Mouse (Mus musculus) MEL (cell line): Measurements from ENCODE around the gene Il25. TPM values are rescaled to one million over a fixed set of nuclear protein-coding genes. Genes with fewer than 3 reads are reported as not detected.

Source experiments
- DNase-seq: peaks from one replicate; pipeline ENCODE4 v3.0.0; 2011; ENCODE audit warnings: low read depth, low spot score
- H3K27ac ChIP-seq: 2 replicates; pipeline ENCODE4 v1.5.1; 2012; ENCODE audit warnings: low read depth, mild to moderate bottlenecking, control low read depth, low read length, moderate library complexity; ENCODE audit not compliant: control insufficient read depth
- H3K27me3 ChIP-seq, 2 experiments: fragments of 150-350 bp in 1 of 2; sonication (generic) in 1 of 2; 2 replicates each; pipeline ENCODE4 v1.6.1; 2012; ENCODE audit warnings: low read length in 2 of 2, mild to moderate bottlenecking in 2 of 2, improper control_type of control experiment in 1 of 2, moderate library complexity in 1 of 2; ENCODE audit not compliant: insufficient read depth in 2 of 2, control insufficient read depth in 1 of 2
- H3K36me3 ChIP-seq, 2 experiments: 2 replicates each; pipeline ENCODE4 v1.6.1; 2012 to 2014; ENCODE audit warnings: low read length in 2 of 2, improper control_type of control experiment in 1 of 2, inconsistent platforms in 1 of 2, mild to moderate bottlenecking in 1 of 2; ENCODE audit not compliant: insufficient read depth in 2 of 2, control insufficient read depth in 1 of 2
- H3K4me1 ChIP-seq, 2 experiments: fragments of 150-350 bp in 1 of 2; sonication (generic) in 1 of 2; 2 replicates each; pipeline ENCODE4 v1.6.1; 2012; ENCODE audit warnings: low read length in 2 of 2, improper control_type of control experiment in 1 of 2, mild to moderate bottlenecking in 1 of 2; ENCODE audit not compliant: insufficient read depth in 2 of 2, control insufficient read depth in 1 of 2
- H3K4me3 ChIP-seq, 2 experiments: fragments of 150-350 bp in 1 of 2; sonication (generic) in 1 of 2; 2 replicates each; pipeline ENCODE4 v1.5.1; 2012; ENCODE audit warnings: low read depth in 2 of 2, low read length in 2 of 2, mild to moderate bottlenecking in 2 of 2, moderate library complexity in 2 of 2, control low read depth in 1 of 2, improper control_type of control experiment in 1 of 2; ENCODE audit not compliant: control insufficient read depth in 1 of 2, insufficient read depth in 1 of 2
- H3K79me2 ChIP-seq: 2 replicates; pipeline ENCODE4 v1.6.1; 2012; ENCODE audit warnings: mild to moderate bottlenecking, low read length, moderate library complexity; ENCODE audit not compliant: control insufficient read depth, poor library complexity, insufficient read depth
- H3K9ac ChIP-seq: 2 replicates; pipeline ENCODE4 v1.6.1; 2012; ENCODE audit warnings: low read depth, mild to moderate bottlenecking, control low read depth, low read length, moderate library complexity; ENCODE audit not compliant: control insufficient read depth, poor library complexity, severe bottlenecking
- H3K9me3 ChIP-seq: fragments of 150-350 bp; sonication (generic); replicated peaks from 2 replicates; pipeline ENCODE4 v1.6.1; 2012; ENCODE audit warnings: mild to moderate bottlenecking, low read length, improper control_type of control experiment, moderate library complexity; ENCODE audit not compliant: insufficient read depth
- BHLHE40 ChIP-seq: IDR thresholded peaks from 2 replicates; pipeline ENCODE4 v1.6.1; 2012; ENCODE audit warnings: low read depth, mild to moderate bottlenecking, inconsistent platforms, low read length, improper control_type of control experiment, borderline replicate concordance
- CHD2 ChIP-seq: IDR thresholded peaks from 2 replicates; pipeline ENCODE4 v1.6.1; 2011; ENCODE audit warnings: low read length, improper control_type of control experiment
- CTCF ChIP-seq, 3 experiments: IDR thresholded peaks in 2 of 3; conservative IDR thresholded peaks in 1 of 3; 2 replicates each; pipeline ENCODE4 v1.5.1; 2011 to 2012; ENCODE audit warnings: low read length in 3 of 3, low read depth in 2 of 3, mild to moderate bottlenecking in 2 of 3, improper control_type of control experiment in 1 of 3, inconsistent platforms in 1 of 3, mixed read lengths in 1 of 3, moderate library complexity in 1 of 3; ENCODE audit not compliant: control insufficient read depth in 1 of 3, insufficient read depth in 1 of 3, poor library complexity in 1 of 3, severe bottlenecking in 1 of 3
- E2F4 ChIP-seq: IDR thresholded peaks from 2 replicates; pipeline ENCODE4 v1.6.1; 2011; ENCODE audit warnings: low read depth, low read length, improper control_type of control experiment, borderline replicate concordance
- ELF1 ChIP-seq: IDR thresholded peaks from 2 replicates; pipeline ENCODE4 v1.6.1; 2014; ENCODE audit warnings: low read depth, mild to moderate bottlenecking, inconsistent platforms, low read length, improper control_type of control experiment, moderate library complexity
- GABPA ChIP-seq: IDR thresholded peaks from 2 replicates; pipeline ENCODE4 v1.6.1; 2012; ENCODE audit warnings: low read depth, mild to moderate bottlenecking, inconsistent platforms, low read length, improper control_type of control experiment, moderate library complexity
- HCFC1 ChIP-seq: IDR thresholded peaks from 2 replicates; pipeline ENCODE4 v1.6.1; 2012; ENCODE audit warnings: low read depth, mild to moderate bottlenecking, inconsistent platforms, low read length, improper control_type of control experiment, moderate library complexity
- MAFK ChIP-seq: IDR thresholded peaks from 2 replicates; pipeline ENCODE4 v1.6.1; 2011; ENCODE audit warnings: low read depth, mild to moderate bottlenecking, low read length, improper control_type of control experiment, borderline replicate concordance
- MAX ChIP-seq: IDR thresholded peaks from 2 replicates; pipeline ENCODE4 v1.6.1; 2011; ENCODE audit warnings: low read length, improper control_type of control experiment
- MEF2A ChIP-seq: IDR thresholded peaks from 2 replicates; pipeline ENCODE4 v1.6.1; 2014; ENCODE audit warnings: low read depth, mild to moderate bottlenecking, inconsistent platforms, low read length, improper control_type of control experiment; ENCODE audit not compliant: poor library complexity, insufficient replicate concordance, severe bottlenecking; ENCODE audit errors: extremely low read depth
- MYC ChIP-seq: IDR thresholded peaks from 2 replicates; pipeline ENCODE4 v1.6.1; 2011; ENCODE audit warnings: low read depth, mild to moderate bottlenecking, low read length, improper control_type of control experiment, moderate library complexity
- NRF1 ChIP-seq: IDR thresholded peaks from 2 replicates; pipeline ENCODE4 v1.6.1; 2014; ENCODE audit warnings: low read depth, mild to moderate bottlenecking, inconsistent platforms, low read length, improper control_type of control experiment, moderate library complexity; ENCODE audit not compliant: poor library complexity, insufficient read depth, severe bottlenecking
- POLR2A ChIP-seq, 2 experiments: IDR thresholded peaks; 2 replicates each; pipeline ENCODE4 v1.6.1; 2011 to 2012; ENCODE audit warnings: low read length in 2 of 2, mild to moderate bottlenecking in 2 of 2, control low read depth in 1 of 2, improper control_type of control experiment in 1 of 2, low read depth in 1 of 2, moderate library complexity in 1 of 2; ENCODE audit not compliant: control insufficient read depth in 1 of 2, insufficient read depth in 1 of 2, poor library complexity in 1 of 2
- POLR2AphosphoS2 ChIP-seq: IDR thresholded peaks from 2 replicates; pipeline ENCODE4 v1.6.1; 2011; ENCODE audit warnings: low read length, improper control_type of control experiment
- RAD21 ChIP-seq: IDR thresholded peaks from 2 replicates; pipeline ENCODE4 v1.6.1; 2011; ENCODE audit warnings: mild to moderate bottlenecking, low read depth, low read length, improper control_type of control experiment
- RCOR1 ChIP-seq: IDR thresholded peaks from 2 replicates; pipeline ENCODE4 v1.6.1; 2012; ENCODE audit warnings: low read depth, mild to moderate bottlenecking, inconsistent platforms, low read length, improper control_type of control experiment
- SIN3A ChIP-seq: IDR thresholded peaks from 2 replicates; pipeline ENCODE4 v1.6.1; 2012; ENCODE audit warnings: low read length, improper control_type of control experiment, inconsistent platforms
- SMC3 ChIP-seq: IDR thresholded peaks from 2 replicates; pipeline ENCODE4 v1.6.1; 2011; ENCODE audit warnings: low read depth, low read length, improper control_type of control experiment
- TAL1 ChIP-seq: IDR thresholded peaks from 2 replicates; pipeline ENCODE4 v1.6.1; 2012; ENCODE audit warnings: mild to moderate bottlenecking, inconsistent platforms, low read length, moderate library complexity, mixed read lengths
- TBP ChIP-seq: IDR thresholded peaks from 2 replicates; pipeline ENCODE4 v1.8.0; 2011; ENCODE audit warnings: low read depth, low read length, improper control_type of control experiment
- UBTF ChIP-seq: IDR thresholded peaks from 2 replicates; pipeline ENCODE4 v1.6.1; 2012; ENCODE audit warnings: low read depth, mild to moderate bottlenecking, inconsistent platforms, low read length, improper control_type of control experiment, moderate library complexity, borderline replicate concordance; ENCODE audit not compliant: insufficient read depth
- USF1 ChIP-seq: IDR thresholded peaks from 2 replicates; pipeline ENCODE4 v1.6.1; 2014; ENCODE audit warnings: low read depth, mild to moderate bottlenecking, inconsistent platforms, low read length, improper control_type of control experiment, moderate library complexity
- ZC3H11A ChIP-seq: IDR thresholded peaks from 2 replicates; pipeline ENCODE4 v1.6.1; 2012; ENCODE audit warnings: low read depth, mild to moderate bottlenecking, inconsistent platforms, low read length, improper control_type of control experiment
- polyA plus RNA-seq, 2 experiments: library from polyadenylated mRNA; stranded (reverse) in 1 of 2; unstranded in 1 of 2; fragments of >175 nt in 1 of 2; fragments of >200 nt in 1 of 2; gene quantifications; 2 replicates each; pipeline versions ENCODE4 v1.2.1 to v1.2.4; 2012; ENCODE audit warnings: low replicate concordance in 2 of 2, low read depth in 1 of 2; ENCODE audit not compliant: insufficient read length in 2 of 2, insufficient read depth in 1 of 2, missing spikeins in 1 of 2
- total RNA-seq: library from RNA; depleted of rRNA; stranded (reverse); fragments of 300-350 nt; gene quantifications from 2 replicates; pipeline ENCODE4 v1.2.3, GENCODE M21; 2012

Il25 gene
- total and polyA plus RNA-seq, 3 experiments = not detected

DNA sequence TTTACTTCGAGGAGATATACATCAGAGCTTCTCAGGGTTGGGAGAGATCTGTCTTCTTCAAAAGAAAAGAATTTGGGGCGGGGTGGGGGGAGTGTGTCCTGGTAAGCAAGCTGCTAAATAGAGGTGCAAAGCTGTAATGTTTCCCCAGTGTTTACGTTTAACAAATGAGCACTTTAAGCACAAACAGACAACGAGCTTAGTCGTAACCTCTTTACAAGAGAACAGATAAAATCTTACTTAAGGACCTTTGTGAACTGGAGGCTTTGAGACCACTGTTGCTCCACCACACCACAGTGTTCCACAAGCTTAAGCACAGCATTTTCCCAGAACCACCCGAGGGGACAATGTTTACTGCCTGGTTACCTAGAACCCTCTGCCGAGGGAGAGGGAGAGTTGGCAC, 5.2 kb upstream of the Il25 start:
- no peak for DNase-seq
- Histone ChIP-seq H3K9ac (no peak overlapping the region), H3K27me3 (peaks cover 3% of the 10 kb centered on the region in 2 experiments), H3K4me3 (no peak overlapping the region), H3K27ac (no peak overlapping the region), H3K36me3 (no peaks in the 10 kb centered on the region; a peak in 1 of 4 replicates), H3K4me1 (peaks cover 8 to 9% of the 10 kb centered on the region in 2 experiments), H3K79me2 (no peaks in the 10 kb centered on the region), H3K9me3 (no peaks in the 10 kb centered on the region)
- no peak for TF ChIP-seq MAFK
- no peak for TF ChIP-seq RAD21
- no peak for TF ChIP-seq E2F4
- no peak for TF ChIP-seq BHLHE40
- TF ChIP-seq MYC = no peak
- no peak for TF ChIP-seq MAX
- no peak for TF ChIP-seq ELF1
- no peak for TF ChIP-seq MEF2A
- no peak for TF ChIP-seq SIN3A
- TF ChIP-seq CHD2 = no peak
- TF ChIP-seq POLR2A (IDR thresholded peaks at IDR 0.05; ENCODE audit: control insufficient read depth in 1 of 2, insufficient read depth in 1 of 2, low read depth in 1 of 2, low read length in 2 of 2, poor library complexity in 1 of 2) = no peak

DNA sequence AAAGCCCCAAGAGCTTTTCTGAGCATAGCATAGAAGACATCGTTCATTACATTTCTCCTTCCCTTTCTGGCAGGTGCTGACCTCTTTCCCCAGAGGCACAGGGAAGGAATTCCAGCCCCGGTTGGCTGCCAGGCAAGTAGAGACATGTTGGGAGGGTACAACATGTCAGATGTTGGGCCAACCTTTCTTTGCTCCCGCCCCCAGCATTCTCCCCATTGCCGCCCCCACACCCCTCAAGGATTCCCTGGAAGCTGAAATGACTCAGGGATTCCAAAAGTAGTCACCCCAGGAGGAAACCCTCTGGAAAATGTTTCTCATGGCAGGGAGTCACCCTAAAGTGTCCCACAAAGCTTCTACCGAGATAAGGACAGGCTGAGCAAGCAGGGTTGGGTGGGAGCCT, 2.7 kb upstream of the Il25 start:
- Histone ChIP-seq H3K9ac (no peak overlapping the region), H3K79me2 (no peaks in the 10 kb centered on the region), H3K4me1 (peaks cover 2 to 4% of the 10 kb centered on the region in 2 experiments; a peak in 3 of 4 replicates), H3K27ac (no peak overlapping the region), H3K36me3 (no peaks in the 10 kb centered on the region), H3K9me3 (no peaks in the 10 kb centered on the region), H3K27me3 (peaks cover 0 to 3% of the 10 kb centered on the region in 2 experiments), H3K4me3 (no peak overlapping the region)
- DNase-seq = no peak
- TF ChIP-seq NRF1 = no peak
- no peak for TF ChIP-seq ZC3H11A
- no peak for TF ChIP-seq USF1
- TF ChIP-seq TBP = no peak
- TF ChIP-seq UBTF = no peak
- TF ChIP-seq RCOR1 = no peak
- TF ChIP-seq GABPA = no peak
- TF ChIP-seq E2F4 = no peak
- TF ChIP-seq MAFK = no peak
- no peak for TF ChIP-seq SMC3
- TF ChIP-seq CHD2 = no peak
- TF ChIP-seq POLR2AphosphoS2 = no peak
- no peak for TF ChIP-seq CTCF (IDR thresholded peaks at IDR 0.05 in 2 of 3, conservative IDR thresholded peaks at IDR 0.05 in 1 of 3; ENCODE audit: control insufficient read depth in 1 of 3, insufficient read depth in 1 of 3, low read depth in 2 of 3, low read length in 3 of 3, poor library complexity in 1 of 3, severe bottlenecking in 1 of 3)
- no peak for TF ChIP-seq HCFC1
- TF ChIP-seq TAL1 = no peak
